Mouse (Mus musculus): ENCODE measurements at regions not wholly inside any gene's neighbourhood (a gene's known extent, or its start where the extent isn't known, plus 50 kb on each side); places are given as distances from the start of the nearest gene placed in this dataset.

GRCm38 (mm10) chr1:169439621-169440020 is 91.6 kb downstream of the Nuf2 start:
- no peak for DNase-seq

DNA sequence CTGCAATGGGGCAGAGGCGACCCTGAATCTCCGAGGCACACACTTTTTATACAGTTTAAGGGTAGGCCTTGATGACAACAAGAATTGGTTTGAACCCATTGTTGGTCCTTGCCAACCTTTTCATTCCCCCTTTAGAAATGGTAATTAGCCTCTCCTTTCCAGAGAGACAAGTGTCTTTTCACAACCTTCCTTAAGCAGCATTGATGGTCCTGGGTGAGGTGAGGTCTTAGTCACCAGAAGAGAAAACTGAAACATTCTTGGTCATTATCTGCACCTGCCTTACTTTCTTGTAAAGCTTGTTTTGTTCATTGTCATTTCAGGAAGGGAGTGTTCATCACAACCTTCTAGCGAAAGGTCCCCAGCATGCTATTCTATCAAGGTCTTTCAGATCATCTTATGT is 93.3 kb downstream of the Nuf2 start:
- no peak for DNase-seq

- DNase-seq, result no peak
These were observed 108.9 kb downstream of the Nuf2 start for GRCm38 (mm10) chr1:169422408-169422807.

DNA sequence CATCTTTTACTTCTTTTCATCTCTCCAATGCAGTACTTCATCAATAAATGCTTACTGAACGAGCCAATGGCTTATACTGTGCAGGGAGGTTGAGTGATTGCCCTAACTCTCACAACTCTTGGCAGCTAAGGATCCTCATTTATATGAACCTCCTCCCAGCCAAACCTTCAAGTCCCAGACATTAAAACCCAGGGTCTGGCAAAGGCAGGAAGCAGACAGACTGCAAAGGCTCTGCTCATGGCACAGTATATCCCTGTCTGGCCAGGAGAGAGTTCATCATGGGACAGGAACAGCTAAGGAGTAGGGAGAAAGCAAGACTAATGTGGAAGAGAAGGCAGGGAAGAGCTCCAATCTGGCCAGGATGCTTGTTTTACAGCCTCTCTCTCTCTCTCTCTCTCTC is 109.6 kb downstream of the Nuf2 start:
- DNase-seq, result no peak

DNA sequence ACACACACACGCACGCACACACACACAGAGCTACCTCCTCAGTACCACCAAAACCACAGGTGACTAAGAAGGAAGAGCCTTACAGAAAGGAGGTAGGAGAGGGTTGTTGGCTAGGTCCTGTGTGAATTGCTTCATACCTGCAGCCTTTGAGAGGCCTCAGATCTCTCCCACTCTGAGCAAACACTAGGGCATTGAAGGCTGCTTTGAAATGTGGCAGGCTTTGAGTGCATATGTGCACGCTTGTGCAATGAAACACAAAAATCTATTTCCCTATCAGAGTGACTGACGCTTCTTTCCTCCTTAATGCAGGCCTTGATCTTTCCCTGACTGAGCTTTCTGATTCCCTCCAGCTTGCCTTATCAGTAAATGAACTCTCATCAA is 112.6 kb downstream of the Nuf2 start:
- DNase-seq, result no peak

GRCm38 (mm10) chr1:169417979-169418664 is 113.1 kb downstream of the Nuf2 start:
- peak; percentile 3 for DNase-seq

DNA sequence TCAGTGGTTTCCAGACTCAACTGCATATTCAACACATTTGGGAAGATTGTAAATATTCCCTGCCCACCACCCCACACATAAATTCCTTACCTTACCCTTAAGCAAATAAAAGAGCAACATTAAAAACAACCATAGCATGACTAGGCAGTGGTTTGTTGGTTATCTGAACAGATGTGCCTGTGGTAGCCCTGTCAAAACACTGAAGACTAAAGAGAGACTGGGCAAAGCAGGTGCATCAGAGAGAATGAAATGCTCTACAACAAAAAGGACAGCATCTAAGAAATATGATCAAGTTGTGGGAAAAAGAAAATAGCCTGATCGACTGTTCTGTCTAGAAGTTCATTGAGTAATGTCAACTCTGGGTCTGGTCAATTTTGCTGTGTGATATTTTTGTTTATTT is 114.6 kb downstream of the Nuf2 start:
- DNase-seq, result no peak

DNA sequence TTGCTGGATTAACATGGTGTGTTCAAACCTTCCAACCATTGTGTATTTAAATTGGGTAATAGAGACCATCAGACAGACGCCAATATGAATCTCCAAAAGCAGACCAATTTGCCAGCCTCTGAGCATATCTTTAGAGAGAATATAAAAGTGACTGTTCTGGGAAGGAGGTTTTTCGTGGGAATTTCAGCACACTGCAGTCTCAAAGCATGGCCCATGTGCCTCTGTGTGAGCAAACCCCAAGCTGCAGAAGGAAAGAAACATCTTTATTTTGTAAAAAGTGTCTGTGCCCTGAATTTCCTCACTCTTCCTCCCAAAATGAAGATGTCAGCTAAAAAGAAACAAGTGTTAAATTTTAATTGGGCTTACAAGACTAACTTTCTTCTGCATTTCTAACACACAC is 123.1 kb downstream of the Nuf2 start:
- no peak for DNase-seq

- no peak for DNase-seq
These were observed 130.4 kb downstream of the Nuf2 start for GRCm38 (mm10) chr1:169400841-169401240.

GRCm38 (mm10) chr1:169397371-169397770 is 133.9 kb downstream of the Nuf2 start:
- DNase-seq, result no peak

DNA sequence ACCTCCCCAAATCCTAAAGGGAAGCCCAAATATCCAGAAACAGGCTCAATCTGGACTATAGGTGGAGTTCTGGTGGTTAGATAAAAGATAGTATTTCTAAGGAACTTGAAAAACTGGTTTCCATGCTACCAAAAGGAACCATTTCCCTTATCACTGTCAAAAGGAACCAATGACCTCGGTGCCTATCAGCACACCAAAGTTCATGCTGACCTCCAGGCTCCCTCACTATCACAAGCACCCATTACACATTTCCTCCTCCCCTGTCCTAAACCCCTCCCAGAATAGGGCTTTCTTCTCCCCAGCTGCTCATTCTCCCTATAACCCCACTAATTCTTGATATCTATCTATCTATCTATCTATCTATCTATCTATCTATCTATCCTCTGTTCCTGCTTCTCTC is 144.2 kb downstream of the Nuf2 start:
- no peak for DNase-seq

DNA sequence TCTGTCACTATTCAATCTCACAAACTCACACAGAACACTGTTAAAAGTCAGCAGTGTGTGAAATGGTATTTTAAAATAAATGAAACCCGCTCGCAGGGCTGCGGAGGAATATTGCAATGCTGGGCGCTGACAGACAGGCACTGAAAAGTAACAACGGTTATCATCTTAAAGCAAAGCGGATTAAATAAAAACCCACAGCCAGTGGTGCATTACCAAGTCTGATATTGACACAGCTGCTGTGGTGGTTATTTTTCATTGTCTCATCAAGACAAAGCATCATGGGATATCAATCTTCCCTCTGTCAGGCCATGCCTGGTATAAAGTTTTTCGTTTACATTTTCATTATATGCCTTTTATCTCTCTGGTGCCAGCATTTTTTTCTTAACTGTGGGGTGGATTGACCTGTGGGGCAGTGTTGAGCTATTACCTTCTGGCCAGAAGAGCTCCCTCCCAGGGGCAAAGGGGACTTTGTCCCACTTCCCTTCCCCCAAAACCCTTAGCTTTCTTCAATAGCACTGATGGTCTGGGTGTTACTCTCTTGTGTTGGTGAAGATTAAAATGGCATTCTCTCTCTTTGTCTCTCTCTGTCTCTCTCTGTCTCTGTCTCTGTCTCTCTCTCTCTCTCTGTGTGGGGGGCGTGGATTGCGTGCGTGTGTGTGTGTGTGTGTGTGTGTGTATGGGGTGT is 145.4 kb downstream of the Nuf2 start:
- DNase-seq, result no peak

DNA sequence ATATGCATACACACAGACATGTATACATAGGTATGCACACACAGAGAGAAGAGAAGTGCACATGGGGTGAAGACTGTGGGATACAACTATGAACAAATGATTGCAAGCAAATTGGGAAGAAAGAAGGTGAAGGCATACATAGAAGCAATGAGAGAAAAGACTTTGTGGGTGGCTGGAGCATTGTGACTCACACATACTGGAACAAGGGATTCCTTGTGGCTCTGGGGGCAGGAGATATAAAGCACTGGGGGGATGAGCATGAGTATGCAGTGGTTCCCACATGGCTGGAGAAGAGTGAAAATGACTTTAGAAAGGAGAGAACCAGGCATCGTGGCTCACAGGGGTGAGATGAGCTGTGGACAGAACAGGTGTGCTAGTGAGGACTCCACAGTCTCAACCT is 156.6 kb downstream of the Nuf2 start:
- DNase-seq, result no peak

DNA sequence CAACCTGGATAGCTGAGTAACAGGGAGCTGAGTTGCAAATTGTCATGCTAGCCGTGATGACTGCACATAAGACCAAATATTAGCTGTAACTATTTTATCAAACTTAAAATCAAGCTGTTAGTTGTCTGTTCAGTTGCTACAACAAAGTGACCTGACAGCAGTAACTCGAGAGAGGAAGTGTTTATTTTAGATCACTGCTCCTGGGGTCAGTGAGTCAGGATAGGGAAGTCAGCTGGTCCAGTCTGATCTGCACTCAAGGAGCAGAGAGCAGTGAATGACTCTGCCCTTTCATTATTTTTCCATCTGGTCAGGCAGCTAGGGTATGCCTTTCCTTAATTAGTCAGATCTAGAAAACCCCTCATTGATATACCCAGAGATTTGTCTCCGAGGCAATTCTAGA is 162.5 kb downstream of the Nuf2 start:
- no peak for DNase-seq

- DNase-seq, result no peak
These were observed 163.3 kb downstream of the Nuf2 start for GRCm38 (mm10) chr1:169367772-169368501.

DNA sequence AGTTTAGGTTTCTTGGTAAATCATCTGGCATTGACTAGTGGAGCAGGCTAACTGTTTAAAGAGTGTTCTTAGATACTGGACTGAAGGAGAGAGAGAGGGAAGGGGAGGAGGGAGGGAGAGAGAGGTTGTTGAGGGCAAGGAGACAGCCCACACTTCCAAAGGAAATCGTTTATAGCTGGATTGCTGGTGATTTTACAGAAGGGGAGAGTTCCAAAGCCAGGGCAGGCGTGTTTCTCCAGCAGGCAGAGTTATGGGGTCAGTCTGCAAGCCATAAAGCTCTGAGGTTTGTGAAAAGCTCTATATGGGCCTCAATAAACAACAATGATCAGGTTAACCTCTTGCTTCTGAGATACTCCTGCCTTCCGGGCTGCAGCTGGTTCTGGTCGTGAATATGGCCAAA is 163.9 kb downstream of the Nuf2 start:
- DNase-seq, result no peak

GRCm38 (mm10) chr1:169362564-169362963 is 168.7 kb downstream of the Nuf2 start:
- DNase-seq, result no peak

- no peak for DNase-seq
These were observed 173.5 kb downstream of the Nuf2 start for GRCm38 (mm10) chr1:169357652-169358241.

DNA sequence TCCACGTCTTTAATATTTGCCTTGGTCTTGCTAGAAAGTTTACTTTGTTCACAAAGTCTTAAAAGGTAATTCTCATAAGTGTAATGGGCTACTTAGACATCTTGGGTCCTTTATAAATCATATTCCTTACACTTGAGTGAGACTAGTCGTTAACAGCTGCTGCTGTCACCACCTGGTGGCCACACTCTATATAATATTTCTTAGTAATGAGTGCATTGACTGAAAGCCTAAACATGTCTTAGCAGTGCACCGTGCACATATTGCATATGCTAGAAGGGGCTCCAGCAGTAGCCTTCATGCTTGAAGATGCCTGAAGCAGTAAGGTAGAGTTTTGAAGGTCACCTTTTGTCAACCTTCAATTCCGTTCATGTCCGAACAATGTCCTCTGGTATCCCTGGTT is 177.2 kb downstream of the Nuf2 start:
- no peak for DNase-seq

GRCm38 (mm10) chr1:169347692-169348091 is 183.6 kb downstream of the Nuf2 start:
- no peak for DNase-seq

- no peak for DNase-seq
These were observed 184.4 kb downstream of the Nuf2 start for GRCm38 (mm10) chr1:169346876-169347275.

DNA sequence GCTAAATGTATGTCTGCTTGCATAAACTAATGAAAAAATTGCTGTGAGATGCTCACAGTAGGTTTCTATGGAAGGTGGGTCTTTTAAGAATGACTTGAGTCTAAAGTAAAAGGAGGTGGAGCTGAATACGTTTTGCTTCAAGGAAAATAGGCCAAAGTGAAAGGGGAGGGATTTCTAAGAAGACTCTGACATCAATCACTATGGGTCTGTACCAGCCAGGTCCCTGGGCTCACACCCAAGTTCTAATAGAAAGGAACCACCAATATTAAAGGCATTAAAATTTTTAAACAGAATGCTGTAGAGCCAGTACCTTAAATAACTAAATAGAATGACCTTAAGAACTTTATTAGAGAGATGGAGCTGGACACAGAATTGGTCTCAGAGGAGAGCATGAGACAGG is 190.1 kb downstream of the Nuf2 start:
- no peak for DNase-seq

- DNase-seq, result no peak
These were observed 192.8 kb downstream of the Nuf2 start for GRCm38 (mm10) chr1:169338461-169338860.
